Mouse (Mus musculus): ENCODE results near the gene Nol7.

DNA sequence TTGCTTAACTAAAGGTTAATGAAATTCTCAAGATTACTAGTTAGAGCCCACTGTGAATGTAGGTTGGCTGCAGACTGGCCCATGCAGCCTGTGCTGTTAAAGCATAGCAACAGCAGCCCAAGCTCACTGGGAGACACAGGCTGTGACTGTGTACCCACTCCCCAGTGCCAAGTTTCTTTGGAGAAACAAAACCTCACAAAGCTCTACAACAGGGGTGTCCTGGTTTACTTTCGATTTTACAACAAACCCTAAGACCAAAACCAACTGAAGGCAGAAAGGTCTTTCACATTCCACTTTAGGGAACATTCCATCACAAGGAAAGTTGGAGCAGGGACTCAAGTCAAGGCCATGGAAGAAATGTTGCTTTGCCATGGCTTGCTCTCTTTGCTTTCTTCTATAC, 44.4 kb downstream of the Nol7 start:
- TF ChIP-seq CTCF (IDR thresholded peaks at IDR 0.05; ENCODE audit: extremely low read depth, insufficient read depth, insufficient read length, insufficient replicate concordance) (no peak), POLR2A (IDR thresholded peaks at IDR 0.05; ENCODE audit: low read depth, low read length) (no peak)

Data from spleen, adult 2 months (tissue).